Mouse (Mus musculus) limb, embryonic 10.5 days (tissue): Measurements from ENCODE around the gene Depdc7. TPM values are rescaled to one million over a fixed set of nuclear protein-coding genes. Genes with fewer than 3 reads are reported as not detected.
A peak's percentile ranks its signal among the peaks of the same experiment; 100 is the strongest.

Source experiments
- DNase-seq: peaks from one replicate; pipeline ENCODE4 v3.0.0-alpha.2; 2017; ENCODE audit warnings: low spot score
- H3K27ac ChIP-seq: fragments of 300-500 bp; sonication (generic); 2 replicates; pipeline ENCODE4 v1.5.1; 2016; ENCODE audit warnings: mild to moderate bottlenecking
- H3K27me3 ChIP-seq: fragments of 300-500 bp; sonication (generic); 2 replicates; pipeline ENCODE4 v1.6.1; 2016; ENCODE audit warnings: low read depth, mild to moderate bottlenecking; ENCODE audit not compliant: poor library complexity, severe bottlenecking
- H3K36me3 ChIP-seq: fragments of 300-500 bp; sonication (generic); 2 replicates; pipeline ENCODE4 v1.6.1; 2016; ENCODE audit warnings: mild to moderate bottlenecking, moderate library complexity
- H3K4me1 ChIP-seq: fragments of 300-500 bp; sonication (generic); 2 replicates; pipeline ENCODE4 v1.6.1; 2016
- H3K4me3 ChIP-seq: fragments of 300-500 bp; sonication (generic); 2 replicates; pipeline ENCODE4 v1.5.1; 2016; ENCODE audit warnings: mild to moderate bottlenecking, moderate library complexity
- H3K9me3 ChIP-seq: fragments of 300-500 bp; sonication (generic); replicated peaks from 2 replicates; pipeline ENCODE4 v1.6.1; 2016; ENCODE audit warnings: mild to moderate bottlenecking
- WGBS: fragments of 180-500 bp; shearing (Covaris S2); methylation state at CpG from one replicate; pipeline ENCODE4 v1.1.7; 2016; 5-methylcytosine and 5-hydroxymethylcytosine counted together
- polyA plus RNA-seq: library from polyadenylated mRNA; unstranded; fragments of >200 nt; fragmentation: Nextera tagmentation; extraction: Ambion mirVana; gene quantifications from 2 replicates; pipeline ENCODE4 v1.2.1, GENCODE M21; 2016

Depdc7 gene
- polyA plus RNA-seq, 1 experiment from 2014 or later, result 2.7 TPM

- Histone ChIP-seq H3K27me3 (peaks cover 46% of the 10 kb centered on the region), H3K36me3 (no peaks in the 10 kb centered on the region), H3K9me3 (no peaks in the 10 kb centered on the region), H3K4me3 (no peak overlapping the region), H3K4me1 (peaks cover 22% of the 10 kb centered on the region), H3K27ac (no peak overlapping the region)
- WGBS, result 58% methylated on average over 7 of the region's 7 CpGs
- no peak for DNase-seq
Observed at GRCm38 (mm10) chr2:104740248-104740949, 2.3 kb downstream of the Depdc7 start.

GRCm38 (mm10) chr2:104739691-104740090, 3.0 kb downstream of the Depdc7 start:
- H3K36me3 ChIP-seq, result no peaks in the 10 kb centered on the region
- 88% methylated on average over 2 of the region's 2 CpGs for WGBS
- no peak for DNase-seq
- H3K4me1 ChIP-seq, result peaks cover 22% of the 10 kb centered on the region
- no peaks in the 10 kb centered on the region for H3K9me3 ChIP-seq
- no peak overlapping the region for H3K4me3 ChIP-seq
- peaks cover 46% of the 10 kb centered on the region for H3K27me3 ChIP-seq
- no peak overlapping the region for H3K27ac ChIP-seq

- no peaks in the 10 kb centered on the region for H3K36me3 ChIP-seq
- DNase-seq, result no peak
- H3K9me3 ChIP-seq, result no peaks in the 10 kb centered on the region
- H3K4me1 ChIP-seq, result peaks cover 4% of the 10 kb centered on the region
- peaks cover 16% of the 10 kb centered on the region for H3K27me3 ChIP-seq
- 70% methylated on average over 7 of the region's 7 CpGs for WGBS
- H3K27ac ChIP-seq, result no peak overlapping the region
- H3K4me3 ChIP-seq, result no peak overlapping the region
Observed at GRCm38 (mm10) chr2:104736241-104736640, 6.4 kb downstream of the Depdc7 start.

- no peaks in the 10 kb centered on the region for H3K27me3 ChIP-seq
- H3K27ac ChIP-seq, result no peak overlapping the region
- no peaks in the 10 kb centered on the region for H3K4me1 ChIP-seq
- DNase-seq, result no peak
- no peak overlapping the region for H3K4me3 ChIP-seq
- no peaks in the 10 kb centered on the region for H3K9me3 ChIP-seq
- H3K36me3 ChIP-seq, result no peaks in the 10 kb centered on the region
- WGBS, result 83% methylated on average over 7 of the region's 7 CpGs
Observed at GRCm38 (mm10) chr2:104732562-104733256, 10.0 kb downstream of the Depdc7 start.

GRCm38 (mm10) chr2:104732033-104732444, 10.6 kb downstream of the Depdc7 start:
- Histone ChIP-seq H3K9me3 (no peaks in the 10 kb centered on the region), H3K36me3 (no peaks in the 10 kb centered on the region), H3K27ac (no peak overlapping the region), H3K27me3 (no peaks in the 10 kb centered on the region), H3K4me1 (no peaks in the 10 kb centered on the region), H3K4me3 (no peak overlapping the region)
- DNase-seq, result peak; percentile 20
- WGBS, result 91% methylated on average over 9 of the region's 9 CpGs

- Histone ChIP-seq H3K9me3 (no peaks in the 10 kb centered on the region), H3K4me3 (no peak overlapping the region), H3K27me3 (no peaks in the 10 kb centered on the region), H3K4me1 (no peaks in the 10 kb centered on the region), H3K36me3 (no peaks in the 10 kb centered on the region), H3K27ac (no peak overlapping the region)
- WGBS, result 94% methylated on average over 1 of the region's 1 CpGs
- no peak for DNase-seq
Observed at GRCm38 (mm10) chr2:104727369-104727768, 15.3 kb downstream of the Depdc7 start.

GRCm38 (mm10) chr2:104722021-104722420, 20.7 kb downstream of the Depdc7 start:
- Histone ChIP-seq H3K27me3 (no peaks in the 10 kb centered on the region), H3K4me1 (no peaks in the 10 kb centered on the region), H3K36me3 (no peaks in the 10 kb centered on the region), H3K9me3 (no peaks in the 10 kb centered on the region), H3K4me3 (no peak overlapping the region), H3K27ac (no peak overlapping the region)
- WGBS, result 71% methylated on average over 3 of the region's 3 CpGs
- DNase-seq, result no peak

- WGBS, result 89% methylated on average over 4 of the region's 4 CpGs
- Histone ChIP-seq H3K27ac (no peak overlapping the region), H3K9me3 (no peaks in the 10 kb centered on the region), H3K27me3 (peaks cover 13% of the 10 kb centered on the region), H3K4me3 (no peak overlapping the region), H3K4me1 (peaks cover 7% of the 10 kb centered on the region; the same call in 1 of the 2 replicates), H3K36me3 (no peaks in the 10 kb centered on the region)
- DNase-seq, result no peak
Observed at GRCm38 (mm10) chr2:104717827-104718226, 24.9 kb downstream of the Depdc7 start.

GRCm38 (mm10) chr2:104717231-104717735, 25.4 kb downstream of the Depdc7 start:
- H3K4me1 ChIP-seq, result peaks cover 12% of the 10 kb centered on the region; the same call in 1 of the 2 replicates
- H3K36me3 ChIP-seq, result no peaks in the 10 kb centered on the region
- peaks cover 13% of the 10 kb centered on the region for H3K27me3 ChIP-seq
- no peak overlapping the region for H3K4me3 ChIP-seq
- WGBS, result 97% methylated on average over 2 of the region's 2 CpGs
- DNase-seq, result no peak
- no peaks in the 10 kb centered on the region for H3K9me3 ChIP-seq
- H3K27ac ChIP-seq, result no peak overlapping the region

GRCm38 (mm10) chr2:104716279-104716678, 26.4 kb downstream of the Depdc7 start, which contains the start of gene Pin1rt1:
TSS of gene Pin1rt1 (minus strand) at chr2:104716379.
- Histone ChIP-seq H3K4me3 (no peak within 1 kb of the TSS), H3K27me3 (peaks cover 15% of the 10 kb centered on the region), H3K27ac (no peak within 1 kb of the TSS), H3K4me1 (peaks cover 13% of the 10 kb centered on the region; the same call in 1 of the 2 replicates), H3K36me3 (no peaks in the 10 kb centered on the region), H3K9me3 (no peaks in the 10 kb centered on the region)
- 93% methylated on average over 4 of the region's 4 CpGs for WGBS
- no peak for DNase-seq

GRCm38 (mm10) chr2:104714254-104714691, 28.4 kb downstream of the Depdc7 start:
- no peak overlapping the region for H3K27ac ChIP-seq
- 32% methylated on average over 15 of the region's 15 CpGs for whole genome bisulfite sequencing
- peaks cover 22% of the 10 kb centered on the region for H3K27me3 ChIP-seq
- peaks cover 19% of the 10 kb centered on the region for H3K4me1 ChIP-seq
- H3K9me3 ChIP-seq, result no peaks in the 10 kb centered on the region
- no peak for DNase-seq
- no peaks in the 10 kb centered on the region for H3K36me3 ChIP-seq
- no peak overlapping the region for H3K4me3 ChIP-seq

GRCm38 (mm10) chr2:104712486-104712809, 30.2 kb downstream of the Depdc7 start:
- no peaks in the 10 kb centered on the region for H3K9me3 ChIP-seq
- WGBS, result 5% methylated on average over 7 of the region's 7 CpGs
- H3K4me3 ChIP-seq, result peak overlapping the region; percentile 96
- DNase-seq, result no peak
- peak overlapping the region; percentile 96 for H3K27ac ChIP-seq
- H3K4me1 ChIP-seq, result peaks cover 19% of the 10 kb centered on the region
- no peaks in the 10 kb centered on the region for H3K36me3 ChIP-seq
- peaks cover 22% of the 10 kb centered on the region for H3K27me3 ChIP-seq
